Mouse (Mus musculus): ENCODE measurements around the gene Map4k3.

GRCm38 (mm10) chr17:80631028-80631427 is 97.3 kb downstream of the Map4k3 start:
- TF ChIP-seq CTCF (IDR thresholded peaks at IDR 0.05; ENCODE audit: control insufficient read depth, insufficient read depth, insufficient replicate concordance, low read depth, low read length) = no peak
- TF ChIP-seq POLR2A (IDR thresholded peaks at IDR 0.05; ENCODE audit: control insufficient read depth, low read depth, low read length) = no peak
